Mouse (Mus musculus) brain, adult 10 weeks (tissue): ENCODE measurements around the gene Abca3. TPM values are rescaled to one million over a fixed set of nuclear protein-coding genes. Genes with fewer than 3 reads are reported as not detected.

Experiments
- polyA plus RNA-seq: library from polyadenylated mRNA; stranded (reverse); fragments of 350-450 nt; fragmentation: Illumina TruSeq; extraction: RNeasy Lipid Tissue Mini Kit (QIAGEN cat#74804); gene quantifications from one replicate; pipeline ENCODE4 v1.2.3, GENCODE M21; 2015; ENCODE audit warnings: low read depth, low replicate concordance

The Abca3 gene
- 38.3 TPM for polyA plus RNA-seq

DNA sequence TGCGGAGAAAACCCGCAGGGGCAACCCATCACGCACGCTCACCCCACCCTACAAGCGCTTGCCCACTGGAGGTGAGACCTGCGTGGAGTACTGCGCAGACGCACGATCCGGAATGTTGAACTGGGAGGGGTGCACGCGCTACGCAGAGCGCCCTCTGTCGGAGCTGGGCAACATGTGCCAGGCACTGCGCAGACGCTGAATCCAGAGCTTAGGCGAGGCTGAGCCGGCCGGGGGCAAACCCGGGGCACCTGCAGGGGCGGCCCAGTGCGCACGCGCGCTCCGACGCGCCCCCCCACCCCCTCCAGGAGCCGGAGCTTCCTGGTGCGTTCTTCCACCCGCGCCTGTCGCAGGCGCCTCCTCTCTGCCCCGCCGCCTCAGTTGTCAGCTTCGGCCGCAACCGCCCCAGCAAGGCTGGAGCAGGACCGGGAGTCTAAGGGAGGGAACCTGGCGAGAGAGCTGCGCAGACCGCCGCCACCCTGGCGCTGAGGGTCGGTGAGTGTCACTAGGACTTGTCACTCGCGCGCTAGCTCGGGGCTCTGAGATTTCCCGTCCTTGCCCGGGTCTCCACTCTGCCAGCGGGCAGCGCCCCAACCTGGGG lies at the start of gene Abca3:
TSS of gene Abca3 (plus strand) at position 191 of the 598 bp plus-strand sequence.

DNA sequence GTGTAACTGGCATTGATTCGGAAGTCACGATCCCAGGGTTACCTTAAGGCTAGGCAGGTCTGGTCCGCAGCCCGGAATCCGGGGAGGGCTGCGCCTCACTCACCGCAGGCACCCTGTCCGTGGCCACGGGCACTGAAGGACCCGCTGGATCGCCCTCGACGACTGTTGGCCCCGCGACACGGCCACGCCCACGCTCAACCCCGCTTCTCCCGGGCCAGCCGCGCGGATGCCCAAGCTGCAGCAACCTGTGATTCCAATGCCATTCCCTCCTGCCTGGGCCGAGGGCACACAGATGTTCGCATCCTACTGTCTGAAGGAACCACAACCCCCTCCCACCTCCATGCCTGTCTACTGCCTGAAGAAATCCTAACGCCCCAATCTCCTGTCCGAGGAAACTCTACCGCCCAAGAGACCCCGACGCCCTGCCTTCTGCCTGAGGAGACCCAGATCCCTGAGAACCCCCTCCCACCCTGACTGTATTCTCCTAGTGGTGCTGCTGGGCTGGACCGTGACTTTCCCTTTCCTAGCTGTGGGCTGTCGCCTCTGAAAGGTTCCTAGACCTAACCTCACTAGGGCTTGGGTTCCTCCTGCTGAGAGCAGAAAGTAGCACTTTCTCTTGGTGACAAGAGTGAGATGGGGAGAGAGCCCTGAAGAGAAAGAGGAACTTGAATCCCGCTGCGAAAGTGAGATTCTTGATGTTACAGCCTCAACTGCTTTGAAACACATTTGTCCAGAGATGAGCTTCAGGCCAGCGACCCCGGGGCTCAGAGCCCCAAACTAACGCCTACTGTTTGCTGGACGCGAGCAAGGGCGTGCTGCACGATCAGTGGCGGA lies 607 bp upstream of the Abca3 start, which contains the start of gene Abca17:
TSS of gene Abca17 (minus strand) at position 143 of the 834 bp plus-strand sequence.

DNA sequence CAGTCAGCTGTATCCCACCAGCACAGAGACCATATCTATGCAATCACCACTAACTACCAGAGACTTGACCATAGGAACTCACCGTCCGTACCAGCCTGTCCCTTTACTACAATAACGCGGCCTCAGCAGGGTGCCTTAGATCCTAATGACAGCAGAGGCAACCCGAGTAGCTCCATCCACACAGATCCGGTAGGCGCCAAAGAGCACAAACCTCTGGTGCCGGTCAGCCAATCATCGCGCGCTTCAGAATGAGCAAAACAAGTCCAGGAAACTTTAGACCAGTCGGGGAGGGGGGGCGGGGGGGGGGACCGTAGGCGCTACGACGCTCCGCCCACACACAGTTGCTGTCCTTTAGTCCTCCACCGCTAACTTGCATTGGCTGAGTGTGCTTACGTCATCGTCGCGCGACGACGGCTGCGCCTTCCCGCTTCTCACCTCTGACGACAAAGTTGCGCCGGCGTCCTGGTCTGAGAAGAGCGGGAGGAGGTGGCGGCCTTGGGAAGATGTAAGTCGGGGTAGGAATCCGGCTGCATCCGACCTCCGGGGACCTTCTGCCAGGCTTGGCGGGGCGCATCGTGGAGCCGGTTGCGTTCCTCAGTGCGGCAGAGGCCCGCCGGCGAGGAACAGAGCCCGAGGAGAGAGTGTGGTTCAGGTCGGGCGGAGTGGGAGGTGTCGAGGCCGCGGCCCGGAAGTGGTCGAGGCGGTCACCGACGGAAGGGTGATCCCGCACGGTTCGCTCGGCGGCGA lies 62.7 kb downstream of the Abca3 start, which contains the start of gene Rnps1:
TSS of gene Rnps1 (plus strand) at position 336 of the 747 bp plus-strand sequence.

DNA sequence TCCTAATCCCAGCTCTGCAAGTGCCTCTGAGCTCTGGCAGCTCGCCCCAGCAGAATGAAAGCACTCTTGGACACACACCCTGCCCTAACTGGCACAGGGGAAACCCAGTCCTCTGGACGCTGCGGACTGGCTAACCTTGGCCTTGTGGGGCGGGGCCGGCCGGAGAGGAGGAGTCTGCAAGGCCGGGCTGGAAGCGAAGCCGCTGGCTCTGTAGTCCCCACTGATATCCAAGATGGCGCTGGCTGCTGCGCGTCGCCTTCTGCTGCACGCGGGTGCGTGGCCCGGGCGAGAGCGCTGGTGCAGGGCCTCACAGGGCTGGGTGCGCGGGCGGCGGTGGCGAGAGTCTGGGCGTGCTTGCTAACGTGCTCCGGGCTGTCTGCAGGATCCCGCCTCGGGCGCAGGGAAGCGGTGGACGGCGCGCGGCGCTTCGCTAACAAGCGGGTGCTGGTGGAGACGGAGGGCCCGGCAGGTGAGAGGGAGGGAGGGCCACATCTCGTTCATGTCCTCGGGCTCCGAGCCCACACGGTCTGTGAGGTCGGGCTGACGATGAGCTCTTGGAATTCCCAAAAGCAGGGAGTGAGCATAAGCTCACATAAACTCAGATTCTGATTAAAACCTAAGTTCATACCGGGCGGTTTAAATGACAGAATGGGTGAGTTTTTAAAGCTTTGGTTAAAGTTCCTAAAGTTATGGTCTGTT lies 74.9 kb downstream of the Abca3 start, which contains the start of gene Eci1:
TSS of gene Eci1 (plus strand) at position 171 of the 699 bp plus-strand sequence.

DNA sequence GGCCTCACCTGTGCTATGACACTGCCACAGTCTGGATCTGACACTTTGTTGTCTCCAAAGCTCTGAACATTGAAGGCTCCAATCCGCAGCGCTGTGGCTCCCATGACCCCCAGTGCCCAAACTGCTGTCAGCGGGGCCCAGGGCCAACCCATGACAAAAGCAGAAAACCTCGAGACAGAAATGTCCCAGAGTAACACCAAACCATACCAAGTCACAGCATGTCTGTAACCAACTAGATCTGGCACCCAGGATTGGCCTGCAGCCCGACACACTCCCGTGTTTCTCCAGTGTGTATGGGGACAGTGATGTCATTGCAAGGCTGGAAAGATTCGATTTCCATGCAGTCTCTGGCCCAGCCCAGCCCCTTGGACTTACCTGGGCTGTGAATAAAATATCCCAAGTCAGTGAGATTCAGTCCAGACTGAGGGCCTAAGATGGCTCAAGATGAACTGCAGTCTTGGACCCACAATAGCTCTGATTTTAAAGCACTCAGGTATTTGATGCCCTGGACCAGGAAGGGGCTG lies 90.9 kb downstream of the Abca3 start, which contains the start of gene Dnase1l2:
TSS of gene Dnase1l2 (minus strand) at position 474 of the 524 bp plus-strand sequence.

Other genes starting within 250 kb of the Abca3 start
- gene Pdpk1, start 201.0 kb upstream of the Abca3 start, polyA plus RNA-seq: 56.0 TPM
- gene Amdhd2, start 188.2 kb upstream of the Abca3 start, polyA plus RNA-seq: 21.6 TPM
- 1,683 TPM for gene Atp6v0c, start 182.2 kb upstream of the Abca3 start, polyA plus RNA-seq
- 36.2 TPM for gene Tbc1d24, start 146.4 kb upstream of the Abca3 start, polyA plus RNA-seq
- 4.9 TPM for gene Ntn3, start 142.4 kb upstream of the Abca3 start, polyA plus RNA-seq
- 9.5 TPM for gene Tedc2, start 131.1 kb upstream of the Abca3 start, polyA plus RNA-seq
- 3.1 TPM for gene Ccnf, start 100.5 kb upstream of the Abca3 start, polyA plus RNA-seq
- gene Abca17, start 882 bp upstream of the Abca3 start, polyA plus RNA-seq: 0.21 TPM
- gene Rnps1, start 62.6 kb downstream of the Abca3 start, polyA plus RNA-seq: 157 TPM
- gene Eci1, start 74.7 kb downstream of the Abca3 start, polyA plus RNA-seq: 37.9 TPM
- 8.0 TPM for gene Dnase1l2, start 91.2 kb downstream of the Abca3 start, polyA plus RNA-seq
- 26.5 TPM for gene E4f1, start 118.4 kb downstream of the Abca3 start, polyA plus RNA-seq
- gene Pgp, start 118.4 kb downstream of the Abca3 start, polyA plus RNA-seq: 68.9 TPM
- gene Bricd5, start 121.9 kb downstream of the Abca3 start, polyA plus RNA-seq: 1.0 TPM
- gene Mlst8, start 127.1 kb downstream of the Abca3 start, polyA plus RNA-seq: 41.6 TPM
- gene Caskin1, start 136.7 kb downstream of the Abca3 start, polyA plus RNA-seq: 78.2 TPM
- gene Traf7, start 176.0 kb downstream of the Abca3 start, polyA plus RNA-seq: 80.2 TPM
- 59.9 TPM for gene Rab26, start 182.3 kb downstream of the Abca3 start, polyA plus RNA-seq
- 45.2 TPM for gene Pkd1, start 197.9 kb downstream of the Abca3 start, polyA plus RNA-seq